Mouse (Mus musculus): ENCODE data around the gene Slc29a1.

DNA sequence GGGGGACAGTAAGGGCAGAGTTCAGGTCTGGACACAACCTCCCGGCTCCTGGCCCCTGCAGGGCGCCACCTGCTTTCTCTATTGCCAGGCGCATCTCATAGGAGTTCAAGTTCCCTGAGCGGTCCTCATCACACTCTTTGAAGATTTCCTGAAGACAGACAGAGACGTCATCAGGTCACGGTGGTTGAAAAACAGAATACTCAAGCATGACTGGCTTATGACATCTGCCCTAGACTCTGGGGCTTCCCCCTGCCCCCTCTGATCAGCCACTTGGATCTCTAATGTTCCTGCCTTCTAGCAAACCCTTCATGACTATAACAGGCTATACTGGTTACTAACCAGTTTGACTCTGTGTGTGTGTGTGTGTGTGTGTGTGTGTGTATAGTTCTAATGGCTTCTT is 32.5 kb upstream of the Slc29a1 start:
- TF ChIP-seq POLR2A (IDR thresholded peaks at IDR 0.05; ENCODE audit: borderline replicate concordance, extremely low read depth, insufficient read depth, insufficient read length, poor library complexity, severe bottlenecking) (no peak), CTCF (IDR thresholded peaks at IDR 0.05; ENCODE audit: borderline replicate concordance, extremely low read depth, insufficient read depth, insufficient read length) (no peak)
